Mouse (Mus musculus) retina, embryonic 14.5 days (tissue): ENCODE results near the gene Il34.

Experiments
- DNase-seq: peaks from one replicate; pipeline ENCODE4 v3.0.0-alpha.2; 2015; ENCODE audit warnings: low spot score

Il34 gene

DNA sequence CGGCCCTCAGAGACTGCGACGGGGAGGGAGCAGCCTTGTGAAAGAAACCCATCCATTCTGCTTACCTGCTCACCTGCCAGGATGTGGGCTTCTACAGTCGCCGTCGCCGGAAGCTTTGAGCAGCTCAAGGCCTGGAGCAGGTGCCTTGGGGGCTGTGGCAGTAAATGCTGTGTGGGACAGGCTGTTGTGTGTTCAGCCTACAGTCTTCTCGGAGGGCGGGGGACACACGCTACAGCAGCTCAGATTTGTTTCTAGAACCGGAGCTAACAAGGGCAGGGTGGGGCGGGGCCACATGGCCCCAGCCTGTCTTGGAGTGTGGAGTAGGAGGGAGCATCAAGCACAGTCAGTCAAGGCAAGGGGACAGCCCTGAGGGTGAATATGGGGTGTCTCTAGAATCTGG lies at the start of gene Il34:
Gene Il34 (minus strand): TSS at position 256 of the 400 bp plus-strand sequence.
- DNase-seq, result no peak

DNA sequence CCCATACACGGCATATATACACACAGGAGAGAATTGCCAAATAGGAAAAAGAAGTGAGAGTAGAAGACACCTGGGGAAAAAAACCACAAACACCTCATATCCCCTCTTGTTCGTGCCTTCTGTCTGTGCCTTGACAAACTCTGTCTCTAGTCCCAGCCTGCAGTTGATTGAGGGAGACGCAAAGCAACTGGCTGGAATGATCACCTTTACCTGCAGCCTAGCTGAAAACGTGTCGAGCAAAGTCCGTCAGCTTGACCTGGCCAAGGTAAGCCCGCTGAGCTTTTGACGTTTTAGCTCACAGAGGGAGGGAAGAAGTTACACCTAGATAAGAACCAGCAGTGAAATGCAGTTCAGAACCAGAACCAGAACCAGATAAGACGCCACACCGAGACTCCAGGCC lies 45.5 kb upstream of the Il34 start:
- no peak for DNase-seq

DNA sequence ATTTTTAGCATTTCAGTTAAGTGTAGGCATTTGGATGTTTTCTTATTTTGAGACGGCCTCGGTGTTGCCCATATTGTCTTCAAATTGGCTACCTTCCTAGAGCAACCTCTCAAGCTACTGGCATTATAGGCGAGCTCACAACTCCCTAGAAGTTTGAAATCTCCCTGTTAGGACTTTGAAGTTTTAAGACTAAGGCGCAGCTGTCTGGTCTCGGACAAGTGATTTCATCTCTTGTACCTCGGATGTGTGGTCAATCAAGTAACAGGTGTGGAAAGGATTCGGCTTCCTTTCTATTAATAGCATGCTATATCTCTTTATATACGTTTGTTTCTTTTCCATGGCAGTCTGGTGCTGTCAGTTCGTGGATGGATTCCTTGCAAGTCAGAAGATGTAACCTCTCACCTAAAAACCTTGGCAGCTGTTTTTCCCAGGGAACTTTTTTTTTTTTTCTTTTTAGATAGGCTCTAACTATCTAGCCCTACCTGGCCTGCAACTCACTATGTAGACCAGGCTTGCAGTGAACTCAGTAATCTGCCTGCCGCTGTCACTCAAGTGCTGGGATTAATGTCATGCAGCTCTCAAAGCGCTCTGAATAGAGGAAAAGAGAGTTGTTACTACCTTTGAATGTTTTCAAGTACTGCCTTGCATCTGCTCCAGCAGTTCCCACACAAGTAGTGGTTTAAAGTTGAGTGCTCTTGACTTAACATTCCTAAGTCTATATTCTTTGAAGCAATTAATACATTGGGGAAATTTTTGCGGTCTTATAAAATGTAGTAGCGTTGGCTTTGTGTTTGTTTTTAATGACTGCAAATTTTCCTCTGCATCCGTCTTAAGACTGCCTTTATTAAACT lies 42.1 kb upstream of the Il34 start:
- DNase-seq, result no peak

DNA sequence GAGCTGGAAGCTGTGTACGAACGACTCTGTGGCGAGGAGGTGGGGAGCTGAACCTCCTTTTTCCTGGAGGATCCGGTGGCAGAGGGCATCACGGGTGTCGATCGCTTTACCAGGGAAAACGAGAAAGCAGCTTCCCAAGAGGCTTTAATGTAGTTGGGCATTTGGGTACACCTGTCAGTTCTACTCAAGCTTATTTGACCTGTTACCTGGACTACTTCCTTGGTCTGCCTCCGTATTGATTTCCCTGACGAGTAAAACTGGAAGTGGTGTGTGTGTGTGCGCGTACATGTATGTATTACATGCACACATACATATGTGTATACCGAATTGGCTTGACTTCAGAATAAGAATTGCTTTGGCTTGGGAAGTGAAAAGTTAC lies 41.4 kb upstream of the Il34 start:
- DNase-seq, result no peak

DNA sequence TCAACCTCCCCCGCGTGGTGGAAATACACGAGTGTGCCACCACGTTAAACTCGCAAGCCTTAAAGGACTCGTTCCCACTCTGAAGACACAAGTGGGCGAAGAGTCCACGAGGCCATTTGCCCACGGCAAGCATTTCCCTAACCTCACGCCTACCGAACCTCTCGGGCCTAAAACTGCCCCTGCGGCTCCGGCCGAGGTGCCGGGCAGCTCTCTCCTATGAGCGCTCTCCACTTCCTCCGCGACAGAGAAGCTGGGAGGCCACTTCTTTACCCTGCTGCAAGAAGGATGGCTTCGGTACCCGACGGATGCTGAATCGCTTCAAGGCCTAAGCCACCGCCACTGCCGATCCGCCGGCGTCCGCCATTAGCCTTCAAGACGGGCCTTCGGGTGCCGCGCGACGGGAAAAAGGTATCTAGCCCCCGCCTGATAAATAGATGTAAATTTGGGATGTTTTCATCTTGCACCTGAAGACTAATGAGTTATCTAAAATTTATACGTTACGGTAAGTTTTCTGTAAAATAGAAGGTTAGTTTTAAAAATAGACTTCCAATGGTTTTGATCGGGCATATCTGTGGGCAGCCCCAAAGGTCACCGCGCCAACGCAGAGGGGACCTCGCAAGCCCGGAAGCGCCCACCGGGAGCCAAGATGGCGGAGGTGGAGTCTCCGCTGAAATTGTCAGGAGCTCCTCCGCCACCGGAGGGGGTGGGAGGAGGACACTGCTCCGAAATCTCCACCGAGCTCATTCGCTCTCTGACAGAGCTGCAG lies 40.9 kb upstream of the Il34 start, which contains the start of the genes Cog4 and Sf3b3:
Gene Cog4 (plus strand): TSS at position 196 of the 766 bp plus-strand sequence.
Gene Sf3b3 (minus strand): TSS at position 383 of the 766 bp plus-strand sequence.
- DNase-seq, result peak; percentile 93

DNA sequence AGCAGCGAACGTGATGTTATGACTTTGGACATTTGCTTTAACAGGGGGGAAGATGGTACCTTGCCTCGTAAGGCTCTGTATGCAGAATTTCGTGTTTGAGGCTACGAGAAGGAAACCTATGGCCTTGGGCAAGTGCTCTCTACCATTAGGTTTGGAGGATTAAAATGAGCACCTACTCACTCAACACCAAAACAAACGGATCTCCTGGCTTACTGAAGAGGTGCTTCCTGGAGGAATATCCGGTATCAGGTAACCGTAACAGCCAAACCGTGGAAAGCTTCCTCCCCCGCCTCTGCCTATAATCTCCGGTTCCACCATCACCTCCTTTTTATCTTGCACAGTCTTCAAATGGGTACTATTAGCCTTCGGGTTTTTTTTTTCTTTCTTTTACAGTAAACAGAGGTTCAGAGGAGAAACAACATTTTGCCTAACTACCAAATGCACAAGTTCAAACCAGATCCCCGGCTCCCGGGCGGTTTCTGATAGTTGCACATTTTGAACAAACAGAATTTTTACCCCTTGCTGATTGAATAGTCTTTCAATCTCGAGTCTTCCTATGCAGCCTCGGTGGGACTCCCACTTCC lies 40.2 kb upstream of the Il34 start:
- peak; percentile 27 for DNase-seq

DNA sequence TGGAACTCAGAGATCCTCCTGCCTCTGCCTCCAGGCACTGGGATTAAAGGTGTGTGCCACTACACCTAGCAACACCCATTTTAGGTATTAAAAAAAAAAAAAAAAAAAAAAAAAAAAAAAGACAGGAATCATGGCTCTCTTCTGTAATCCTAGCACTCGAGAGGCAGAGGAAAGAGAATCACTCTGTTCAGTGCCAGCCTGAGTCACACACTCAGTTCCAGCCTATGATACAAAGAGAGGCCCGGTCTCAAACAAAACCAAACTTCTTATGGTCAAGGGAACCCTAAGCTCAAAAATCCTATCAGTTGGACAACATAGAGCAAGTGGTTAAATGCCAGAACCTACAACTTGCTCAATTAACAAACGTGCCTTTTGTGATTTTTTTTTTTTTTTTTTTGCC lies 39.2 kb upstream of the Il34 start:
- DNase-seq, result no peak

DNA sequence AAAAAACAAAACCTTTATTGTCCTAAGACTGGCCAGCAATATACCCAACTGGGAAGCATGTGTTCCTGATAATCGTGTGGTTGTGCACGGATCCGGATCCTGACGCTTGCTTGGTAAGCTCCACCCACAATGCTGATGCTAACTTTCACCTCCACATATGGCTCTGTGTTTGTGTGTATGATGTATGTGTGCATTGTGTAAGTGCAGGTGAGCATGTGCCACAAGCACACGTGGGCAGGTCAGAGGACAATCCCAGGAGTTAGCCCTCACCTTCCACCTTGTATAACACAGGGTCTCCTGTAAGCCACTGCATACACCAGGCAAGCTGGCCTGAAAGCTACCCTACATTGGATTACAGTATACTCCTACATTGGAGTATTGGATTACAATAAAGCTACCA lies 37.5 kb upstream of the Il34 start:
- no peak for DNase-seq

DNA sequence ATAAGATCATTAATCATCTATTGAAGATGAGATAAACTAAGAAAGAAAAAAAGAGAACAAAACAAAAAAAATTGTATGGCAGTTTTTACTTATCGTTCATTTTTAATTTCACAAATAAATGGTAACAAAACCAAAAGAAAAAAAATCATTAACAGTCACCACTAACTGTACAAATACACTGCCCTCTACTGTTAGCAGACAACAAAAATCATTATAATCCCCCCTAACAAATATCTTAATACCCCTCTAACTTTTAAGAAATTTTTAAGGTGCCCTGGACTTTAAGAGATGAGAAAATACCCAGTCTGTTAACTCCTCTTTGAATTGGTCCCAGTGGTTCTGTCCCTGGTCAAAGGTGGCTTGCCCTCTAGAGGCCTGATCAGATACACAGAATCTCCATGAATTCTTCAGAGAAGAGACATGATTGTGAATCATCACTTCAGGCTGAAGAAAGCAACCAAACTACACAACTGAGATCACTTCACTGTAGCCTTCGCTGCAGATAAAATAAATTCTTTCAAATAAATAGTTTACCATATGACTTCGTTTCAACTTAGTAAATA lies 36.4 kb upstream of the Il34 start:
- peak; percentile 8 for DNase-seq

DNA sequence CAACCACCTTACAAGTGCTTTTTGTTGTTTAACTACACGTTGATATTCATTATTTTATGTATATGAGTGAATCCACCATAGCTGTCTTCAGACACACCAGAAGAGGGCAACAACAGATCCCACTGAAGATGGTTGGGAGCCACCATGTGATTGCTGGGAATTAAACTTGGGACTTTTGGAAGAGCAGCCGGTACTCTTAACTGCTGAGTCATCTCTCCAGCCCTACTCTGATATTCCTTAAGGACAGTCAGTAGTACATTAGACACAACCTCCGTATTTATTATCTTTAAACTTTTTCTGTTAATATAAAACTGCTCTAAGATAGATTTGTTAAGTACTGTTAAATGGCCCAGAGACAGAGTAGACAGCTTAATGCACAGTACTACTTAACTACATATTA lies 26.2 kb upstream of the Il34 start:
- DNase-seq, result no peak

DNA sequence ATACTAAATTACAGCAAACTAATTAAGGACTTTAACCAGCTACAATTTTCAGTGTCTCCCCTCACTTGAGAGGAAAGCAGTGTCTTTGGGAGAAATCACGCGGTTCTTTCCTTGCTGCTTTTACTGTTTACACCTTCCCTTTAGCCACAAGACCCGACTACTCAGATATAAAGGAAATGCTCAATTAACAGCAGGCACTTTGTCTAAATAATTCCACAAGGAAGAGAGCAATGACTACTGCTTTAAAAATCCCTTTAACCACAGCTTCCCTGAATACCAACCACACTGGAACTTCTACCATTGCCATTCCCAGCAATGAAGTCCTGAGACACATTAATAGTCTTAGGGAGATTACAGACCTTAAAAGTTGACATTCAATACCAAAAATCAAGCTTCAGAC lies 22.8 kb upstream of the Il34 start:
- DNase-seq, result no peak

DNA sequence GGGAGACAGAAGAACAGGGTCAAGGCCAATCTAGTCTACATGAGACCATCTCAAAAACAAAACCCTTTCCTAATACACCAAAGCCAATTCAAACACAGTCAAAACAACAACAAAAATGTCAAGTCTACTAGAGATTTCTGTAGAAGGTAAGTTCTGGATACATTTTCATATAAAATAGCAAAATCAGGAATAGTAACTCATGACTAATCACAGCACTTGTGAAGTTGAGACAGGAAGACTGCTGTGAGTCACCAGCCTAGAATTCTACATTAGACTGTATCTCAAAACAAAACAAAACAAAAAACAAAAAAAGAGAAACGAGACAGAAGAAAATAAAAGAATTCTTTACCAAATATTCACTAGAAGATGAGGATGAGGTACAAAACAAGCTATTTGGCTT lies 19.1 kb upstream of the Il34 start:
- DNase-seq, result no peak

DNA sequence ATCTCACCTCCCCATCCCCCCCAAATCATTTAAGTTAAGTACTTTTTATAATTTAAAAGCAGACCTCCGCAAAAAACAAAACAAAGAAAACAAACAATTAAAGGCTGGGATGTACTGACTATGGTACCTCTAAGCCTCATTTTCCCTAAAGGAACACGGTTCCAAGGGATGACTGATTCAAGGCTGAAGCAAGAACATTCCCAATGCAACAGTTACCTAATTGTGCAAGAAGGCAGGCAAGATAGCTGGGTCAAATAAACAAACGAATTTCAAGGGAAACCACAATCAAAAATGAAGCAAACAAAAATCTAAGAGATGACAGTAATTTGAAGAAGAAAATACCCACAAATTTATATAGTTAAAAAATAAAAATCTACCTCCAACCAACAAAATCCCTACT lies 16.2 kb upstream of the Il34 start:
- DNase-seq, result no peak

DNA sequence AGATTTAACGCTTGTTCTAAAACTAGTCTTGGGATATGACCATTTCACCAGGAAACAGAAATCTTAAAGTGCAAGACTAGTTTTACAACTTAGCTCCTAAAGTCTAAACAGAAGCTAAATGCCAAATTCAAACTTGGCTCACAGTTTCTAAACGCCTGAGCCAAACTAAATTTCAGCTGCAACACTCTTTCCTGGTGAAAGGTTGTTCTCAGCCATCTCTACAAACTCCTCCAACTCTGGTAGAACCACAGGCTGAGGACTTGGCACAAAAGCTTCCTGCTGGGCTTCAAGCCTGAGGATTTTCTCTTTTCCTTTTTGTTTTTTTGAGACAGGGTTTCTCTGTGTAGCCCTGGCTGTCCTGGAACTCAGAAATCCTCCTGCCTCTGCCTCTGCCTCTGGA lies 14.5 kb upstream of the Il34 start:
- DNase-seq, result no peak

DNA sequence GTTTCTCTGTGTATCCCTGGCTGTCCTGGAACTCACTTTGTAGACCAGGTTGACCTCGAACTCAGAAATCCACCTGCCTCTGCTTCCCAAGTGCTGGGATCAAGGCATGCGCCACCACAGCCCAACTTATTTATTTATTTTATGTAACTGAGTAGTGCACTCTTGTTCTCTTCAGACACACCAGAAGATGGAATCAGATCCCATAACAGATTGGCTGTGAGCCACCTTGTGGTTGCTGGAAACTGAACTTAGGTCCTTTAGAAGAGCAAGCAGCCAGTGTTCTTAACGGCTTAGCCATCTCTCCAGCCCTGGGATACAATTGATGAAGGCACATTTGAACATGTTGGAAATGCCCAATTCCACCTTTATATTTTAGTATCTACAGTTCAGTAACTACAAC lies 12.9 kb upstream of the Il34 start:
- DNase-seq, result no peak

DNA sequence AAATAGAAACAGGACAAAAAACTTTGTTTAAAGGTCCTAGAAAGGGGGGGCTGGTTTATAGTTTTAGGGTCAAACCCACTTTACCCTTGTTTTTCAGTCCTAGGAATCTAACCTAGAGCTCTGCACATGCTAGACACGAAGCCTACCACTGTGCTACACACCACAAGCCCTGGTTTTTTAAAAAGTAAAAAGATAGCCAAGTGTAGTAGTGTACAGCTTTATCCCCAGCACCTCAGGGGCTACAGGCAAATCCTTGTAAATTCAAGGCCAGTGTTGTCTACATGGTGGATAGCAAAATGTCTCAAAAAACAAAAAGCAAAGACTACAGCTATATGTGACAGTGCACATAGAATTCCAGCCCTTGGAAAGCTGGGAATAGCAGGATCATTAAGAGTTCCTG lies 11.3 kb upstream of the Il34 start:
- DNase-seq, result no peak

DNA sequence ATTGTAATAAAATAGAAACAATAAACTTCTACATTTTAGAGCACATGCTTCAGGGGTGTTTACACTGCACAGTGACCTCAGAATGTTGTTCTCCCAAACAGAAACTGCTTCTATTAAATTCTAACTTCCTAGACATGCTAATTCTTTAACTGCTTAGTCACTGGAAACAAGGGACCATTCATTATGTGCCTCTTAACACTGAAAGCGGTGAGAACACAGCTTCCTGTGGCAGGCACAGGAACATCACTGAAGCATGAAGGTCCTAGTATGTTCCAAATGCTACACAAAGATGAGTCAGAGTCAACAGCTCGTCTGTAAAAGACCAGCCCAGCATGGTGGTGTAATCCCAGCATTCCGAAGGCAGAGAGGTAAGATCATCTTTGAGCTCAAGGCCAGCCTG lies 9.6 kb upstream of the Il34 start:
- DNase-seq, result no peak

DNA sequence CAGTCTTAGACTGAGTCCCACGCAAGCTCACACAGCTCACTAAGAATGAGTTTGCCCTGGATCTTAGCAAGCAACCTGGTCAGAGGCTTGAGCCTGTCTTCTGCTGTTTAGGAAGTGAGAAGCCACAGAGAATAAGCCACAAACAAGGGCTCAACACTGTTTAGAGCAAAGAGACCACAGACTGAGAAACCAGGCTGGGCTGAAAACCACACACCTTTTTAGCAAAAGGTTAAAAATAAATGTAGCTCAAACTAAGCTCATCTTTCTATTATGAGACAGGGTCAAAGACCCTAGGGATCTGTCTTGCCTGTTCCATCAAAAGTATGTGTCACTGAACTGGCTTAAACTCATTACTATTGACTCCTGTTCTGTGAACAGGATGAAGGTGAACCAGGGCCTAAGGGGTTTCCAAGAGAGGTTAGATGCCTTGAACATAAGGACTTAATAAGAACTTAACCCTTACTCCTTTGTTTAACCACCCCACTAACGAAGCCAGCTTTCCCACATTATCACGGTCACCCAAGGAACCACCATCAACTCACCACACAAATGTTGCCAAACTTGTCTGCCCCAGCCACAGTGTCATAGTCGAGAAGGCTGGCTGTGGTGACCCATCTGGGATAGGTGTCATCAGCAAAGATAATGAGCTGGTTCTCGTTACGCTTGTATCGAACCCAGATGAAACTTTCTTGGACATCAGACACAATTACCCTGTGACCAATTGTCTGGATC lies 7.5 kb upstream of the Il34 start:
- DNase-seq, result no peak

DNA sequence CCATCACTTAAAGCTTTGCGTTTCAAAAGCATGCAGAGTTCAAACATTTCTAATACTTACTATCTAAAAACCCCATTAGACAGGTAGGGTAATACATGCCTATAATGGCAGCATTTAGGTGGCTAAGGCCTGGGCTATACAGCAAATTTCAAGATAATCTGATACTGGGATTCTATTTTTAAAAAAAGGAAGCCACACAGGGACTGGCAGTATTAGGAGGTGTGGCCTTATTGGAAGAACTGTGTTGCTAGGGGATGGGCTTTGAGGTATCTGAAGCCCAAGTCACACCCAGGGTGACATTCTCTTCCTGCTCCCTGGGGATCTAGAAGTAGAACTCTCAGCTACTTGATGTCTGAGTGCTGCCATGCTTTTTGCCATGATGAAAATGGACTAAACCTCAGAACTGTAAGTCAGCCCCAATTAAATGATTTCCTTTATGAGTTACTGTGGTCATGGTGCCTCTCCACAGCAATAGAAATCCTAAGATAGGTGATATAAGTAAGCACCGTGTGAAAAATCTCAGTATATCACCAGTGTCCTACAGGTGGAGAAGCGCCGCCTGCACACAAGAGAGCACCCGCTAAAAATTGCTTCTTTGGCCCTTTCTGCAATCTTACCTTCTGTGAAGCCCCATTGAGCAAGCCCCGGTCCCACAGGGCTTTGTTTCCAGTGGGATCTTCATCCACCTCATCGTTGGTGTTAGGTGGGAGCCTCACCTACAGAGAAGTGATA lies 6.8 kb upstream of the Il34 start:
- no peak for DNase-seq

DNA sequence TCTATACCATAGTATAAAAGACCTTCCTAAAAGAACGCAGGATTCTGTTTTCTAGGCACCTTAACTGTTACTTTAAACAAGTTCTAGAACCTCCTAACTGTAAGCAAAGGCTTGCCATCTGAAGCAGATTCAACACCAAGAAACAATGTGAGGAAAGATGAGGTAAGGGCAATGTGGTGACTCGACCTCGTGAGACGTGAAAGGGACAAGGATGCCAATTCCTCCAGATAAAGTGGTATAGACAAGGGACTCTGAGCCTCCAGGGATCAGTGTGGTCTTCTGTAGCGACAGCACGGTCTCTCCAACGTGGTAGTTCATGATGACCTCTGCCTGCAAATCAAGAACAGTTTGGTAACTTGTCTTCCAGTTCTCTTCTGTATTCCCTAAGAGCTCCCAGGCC lies 6.1 kb upstream of the Il34 start:
- no peak for DNase-seq

DNA sequence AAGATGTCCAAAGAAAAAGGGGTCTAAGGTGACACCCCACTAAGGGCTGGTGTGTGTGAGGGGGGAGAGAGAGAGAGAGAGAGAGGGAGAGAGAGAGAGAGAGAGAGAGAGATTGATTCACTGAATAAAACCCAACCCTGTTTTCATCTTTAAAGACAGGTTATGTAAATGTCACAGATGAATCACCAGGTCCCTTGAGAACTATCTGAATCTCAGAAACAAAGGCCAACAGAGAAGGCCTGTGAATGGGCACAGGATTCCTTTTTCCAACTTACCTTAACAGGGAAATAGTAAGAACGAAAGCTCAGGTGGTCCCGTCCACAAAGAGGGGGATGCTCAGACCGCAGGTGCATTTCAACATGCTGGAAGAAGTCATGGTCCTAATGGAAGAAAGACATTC lies 5.4 kb upstream of the Il34 start:
- DNase-seq, result no peak
